Mouse (Mus musculus): ENCODE measurements around the gene 1700003E16Rik. TPM values are rescaled to one million over a fixed set of nuclear protein-coding genes. Genes with fewer than 3 reads are reported as not detected.
A peak's percentile ranks its signal among the peaks of the same experiment; 100 is the strongest.
"Not testable (repeated sequence)": the region's sequence is repeated elsewhere in the genome, so short reads cannot be mapped to it uniquely, and the experiment has no call there.

1700003E16Rik gene
- total RNA-seq, 2 experiments from 2014 or later = 0.13 TPM; not detected in 1

DNA sequence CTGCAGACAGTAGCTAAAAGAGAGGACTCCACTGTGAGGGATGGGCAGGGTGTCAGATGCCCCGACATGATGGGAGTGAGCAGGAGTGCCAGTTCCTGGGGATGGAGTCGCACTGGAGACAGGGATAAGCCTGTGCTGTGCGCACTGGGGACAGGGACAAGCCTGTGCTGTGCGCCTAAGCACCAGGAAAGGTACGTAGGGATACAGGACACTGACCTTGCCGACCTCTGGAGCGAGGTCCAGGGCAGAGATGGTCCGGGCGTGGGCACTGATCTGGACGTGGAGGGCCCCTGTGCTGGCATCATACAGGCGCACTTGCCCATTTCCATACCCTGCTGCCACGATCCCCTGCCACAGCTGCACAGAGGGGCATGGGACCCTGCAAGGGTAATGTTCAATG lies 3.2 kb upstream of the 1700003E16Rik start:
- intact Hi-C loops (cut with DNase I) = no loop called here
- no peak for DNase-seq

- intact Hi-C loops (cut with DNase I) = no loop called here
- no peak for DNase-seq
Measured at GRCm38 (mm10) chr6:83153485-83153884, 2.7 kb upstream of the 1700003E16Rik start.

DNA sequence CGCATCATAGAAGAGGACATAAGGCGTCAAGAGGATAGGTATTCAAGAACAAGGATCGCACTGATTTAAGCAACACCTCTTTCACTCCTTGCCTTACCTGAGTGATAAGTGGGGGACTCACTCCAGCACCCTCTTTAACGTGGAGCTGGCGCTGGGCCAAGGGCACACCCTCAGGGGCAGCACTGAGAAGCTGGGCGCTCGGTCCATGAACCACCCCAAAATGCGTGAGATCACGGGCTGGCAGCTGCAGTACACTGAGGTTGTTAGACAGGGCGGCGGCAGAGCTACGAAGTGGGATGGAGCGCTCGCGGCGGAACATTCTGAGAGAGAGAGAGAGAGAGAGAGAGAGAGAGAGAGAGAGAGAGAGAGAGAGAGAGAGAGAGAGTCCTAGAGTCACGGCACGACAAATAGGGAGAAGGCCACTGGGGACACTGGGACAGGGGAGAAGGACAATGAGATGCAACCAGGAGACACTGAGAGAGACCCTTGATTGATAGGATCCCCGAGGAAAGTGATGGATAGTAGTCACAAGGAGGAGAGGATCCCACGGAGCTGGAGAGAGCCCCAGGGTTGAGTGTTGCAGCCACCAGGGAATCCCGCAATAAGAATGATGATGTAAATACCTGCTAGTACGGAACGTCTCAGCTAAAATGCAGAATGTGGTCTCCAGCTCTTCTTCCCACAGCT lies 509 bp upstream of the 1700003E16Rik start:
- DNase-seq = no peak
- intact Hi-C loops (cut with DNase I) = loop anchor here (5.0 kb wide), 1 partner anchor 158 kb away; no protein-coding TSS in a partner anchor

- DNase-seq = not testable (repeated sequence)
- intact Hi-C loops (cut with DNase I) = loop anchor here (5.0 kb wide), 1 partner anchor 162 kb away; no protein-coding TSS in a partner anchor
Measured at GRCm38 (mm10) chr6:83159456-83159855, 3.3 kb downstream of the 1700003E16Rik start.

GRCm38 (mm10) chr6:83161442-83161841 lies 5.2 kb downstream of the 1700003E16Rik start:
- DNase-seq = no peak
- intact Hi-C loops (cut with DNase I) = loop anchor here (2.0 to 5.0 kb wide), 2 partner anchors 47 to 106 kb away; partner anchors contain the start of gene Mogs

DNA sequence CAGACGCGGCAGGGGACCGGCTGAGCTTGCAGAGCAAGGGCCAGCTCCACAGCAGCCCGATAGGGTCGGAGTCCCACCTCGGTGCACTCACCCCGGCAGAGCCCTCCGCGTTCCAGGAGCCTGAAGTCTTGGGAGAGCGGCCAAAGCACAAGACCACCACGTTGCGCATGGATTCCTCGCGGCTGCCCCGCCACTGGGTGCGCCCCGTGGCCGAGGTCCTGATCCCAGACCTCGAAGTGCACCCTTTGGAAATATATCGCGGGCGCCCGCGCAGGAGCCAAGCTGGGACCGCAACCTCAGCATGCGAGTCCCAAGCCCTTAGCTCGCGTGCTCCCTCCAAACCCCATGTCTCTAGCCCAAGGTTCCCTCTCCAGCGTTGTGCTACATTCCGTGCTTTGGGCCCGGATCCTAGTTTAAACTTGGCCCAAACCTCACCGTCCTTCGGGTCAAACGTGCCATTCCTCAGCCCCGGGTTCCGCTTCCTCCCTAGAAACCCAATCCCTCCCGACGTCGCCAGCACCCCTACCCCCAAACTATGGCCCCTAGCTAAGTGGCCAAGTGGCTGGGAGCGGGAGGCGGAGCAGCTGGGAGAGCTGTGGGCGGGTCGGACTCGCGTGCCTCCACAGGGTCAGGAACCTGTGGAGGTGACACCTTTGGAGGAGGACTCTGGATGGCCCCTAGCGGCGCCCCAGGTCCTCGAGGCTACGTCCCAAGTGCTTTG lies 5.9 kb downstream of the 1700003E16Rik start:
- intact Hi-C loops (cut with DNase I) = loop anchor here (2.0 to 5.0 kb wide), 2 partner anchors 47 to 105 kb away; partner anchors contain the start of gene Mogs

DNA sequence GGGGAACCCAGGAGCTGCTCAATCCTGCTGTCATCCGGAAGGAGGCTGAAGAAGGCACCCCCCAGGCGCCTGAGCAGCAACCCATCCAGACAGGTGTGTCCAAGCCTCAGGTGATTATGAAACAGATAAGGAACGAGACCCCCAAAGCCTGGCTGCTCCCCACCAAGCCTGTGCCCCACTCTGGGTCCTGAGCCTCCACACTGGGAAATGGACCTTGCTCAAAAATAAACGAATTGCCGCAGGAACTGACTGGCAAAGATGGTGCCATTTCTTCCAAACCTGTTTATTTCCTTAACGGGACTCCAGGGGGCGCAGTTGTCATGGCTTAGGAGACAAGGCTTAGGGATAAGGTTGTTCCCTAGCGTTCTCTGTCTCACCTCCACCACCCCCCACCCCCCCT lies 6.5 kb downstream of the 1700003E16Rik start:
- intact Hi-C loops (cut with DNase I) = loop anchor here (5.0 kb wide), 1 partner anchor 105 kb away; no protein-coding TSS in a partner anchor
- DNase-seq = peak in 1 of 2 experiments; percentile 35

More for the DNA sequence above, 5.9 kb downstream of the 1700003E16Rik start:
- DNase-seq = no peak

DNA sequence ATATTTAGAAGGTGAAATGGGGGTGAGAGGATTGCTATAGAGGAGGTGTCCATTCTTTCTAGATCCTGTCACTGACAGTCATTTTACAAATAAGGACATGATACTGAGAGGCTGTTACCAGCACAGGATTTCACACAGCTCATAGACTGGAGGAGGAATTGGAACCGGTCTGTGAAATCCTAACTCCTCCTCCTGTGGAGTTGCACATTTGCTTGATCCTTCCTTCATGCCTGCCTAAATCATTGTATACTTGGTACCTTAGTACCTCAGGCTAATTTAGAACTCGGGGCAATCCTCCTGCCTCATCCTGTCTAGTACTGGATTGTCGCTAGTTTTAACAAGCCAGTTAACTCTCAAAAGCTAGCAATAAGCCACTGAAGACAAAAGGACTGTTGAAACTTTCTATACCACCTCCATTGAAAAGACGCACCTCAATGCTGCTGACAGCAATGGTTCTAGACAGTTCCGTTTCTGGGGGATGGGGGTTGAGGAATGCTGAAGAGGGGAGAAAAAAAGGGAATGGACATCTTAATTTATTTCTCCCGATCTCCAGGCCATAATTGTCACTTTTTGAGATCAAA lies 8.9 kb downstream of the 1700003E16Rik start:
- intact Hi-C loops (cut with DNase I) = no loop called here
- no peak for DNase-seq

DNA sequence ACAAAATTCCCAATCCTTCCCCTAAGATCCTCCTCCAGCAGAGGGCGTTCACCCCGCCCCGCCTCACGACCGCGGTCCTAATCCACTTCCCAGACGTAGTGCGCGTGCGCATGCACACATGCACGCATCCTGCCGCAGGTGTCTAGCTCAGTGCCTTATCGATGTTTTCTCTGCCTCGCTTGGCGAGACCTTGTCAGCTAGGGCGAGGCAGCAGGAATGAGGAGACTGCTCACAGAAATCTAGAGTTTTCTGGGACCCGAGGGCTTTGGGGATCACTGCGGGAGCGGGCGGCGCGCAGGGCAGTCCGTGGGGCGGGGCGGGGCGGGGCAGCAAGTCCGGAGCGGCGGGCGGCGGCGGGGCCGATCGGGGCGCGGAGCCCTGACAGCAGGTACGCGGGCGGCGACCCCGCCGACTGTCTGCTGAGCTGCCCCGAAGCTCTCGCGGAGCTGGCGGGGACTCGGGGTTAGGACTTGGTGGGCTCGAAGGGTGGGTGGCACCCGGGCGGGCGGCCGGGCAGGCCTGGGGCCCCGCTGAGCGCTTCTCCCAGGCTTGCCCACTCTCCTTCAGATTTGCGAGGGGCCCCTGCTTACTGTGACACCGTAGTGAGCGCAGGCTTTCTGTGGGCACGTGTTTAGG lies 9.5 kb downstream of the 1700003E16Rik start, which contains the start of gene Dctn1:
Dctn1 (plus strand) TSS at position 314 of the 636 bp plus-strand sequence.
- DNase-seq = peak; percentile 92 to 95
- intact Hi-C loops (cut with DNase I) = no loop called here

DNA sequence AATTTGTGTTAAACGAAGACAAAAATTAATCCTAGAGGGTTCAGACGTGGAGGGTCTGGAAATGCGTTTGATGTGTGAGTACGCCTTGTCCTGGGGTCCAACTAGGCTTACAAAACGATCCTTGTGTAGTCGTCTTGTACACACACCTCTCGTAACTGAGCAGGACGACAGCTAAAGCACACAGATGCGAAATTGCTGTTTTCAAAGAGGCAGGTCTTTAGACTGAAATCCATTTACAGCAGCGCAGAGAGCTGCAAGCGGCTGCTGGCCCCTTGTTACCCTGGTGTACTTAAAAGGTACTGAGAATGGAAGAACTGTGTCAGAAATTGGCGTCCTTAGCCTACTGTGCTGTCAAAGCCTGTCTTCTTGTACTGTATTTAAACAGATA lies 10.0 kb downstream of the 1700003E16Rik start:
- intact Hi-C loops (cut with DNase I) = no loop called here
- DNase-seq = no peak

DNA sequence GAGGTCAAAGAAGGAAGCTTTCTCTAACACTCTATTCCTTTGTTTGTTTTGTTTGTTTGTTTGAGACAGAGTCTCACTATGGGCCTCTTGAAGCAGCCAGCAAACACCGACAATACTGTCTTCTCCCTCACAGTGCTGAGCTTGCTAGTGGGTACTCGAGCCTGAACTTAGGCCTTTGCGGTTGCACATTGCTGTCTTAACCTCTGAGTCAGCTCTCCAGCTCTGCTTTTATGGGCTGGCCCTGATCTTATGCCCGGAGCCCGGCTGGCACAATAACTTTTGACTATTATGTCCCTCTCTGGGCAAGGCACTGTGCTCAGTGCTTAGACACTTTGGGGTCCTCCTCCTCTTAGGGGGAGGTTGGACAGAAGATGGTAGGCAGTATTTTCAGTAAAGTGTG lies 13.7 kb downstream of the 1700003E16Rik start:
- no peak for DNase-seq
- intact Hi-C loops (cut with DNase I) = no loop called here

DNA sequence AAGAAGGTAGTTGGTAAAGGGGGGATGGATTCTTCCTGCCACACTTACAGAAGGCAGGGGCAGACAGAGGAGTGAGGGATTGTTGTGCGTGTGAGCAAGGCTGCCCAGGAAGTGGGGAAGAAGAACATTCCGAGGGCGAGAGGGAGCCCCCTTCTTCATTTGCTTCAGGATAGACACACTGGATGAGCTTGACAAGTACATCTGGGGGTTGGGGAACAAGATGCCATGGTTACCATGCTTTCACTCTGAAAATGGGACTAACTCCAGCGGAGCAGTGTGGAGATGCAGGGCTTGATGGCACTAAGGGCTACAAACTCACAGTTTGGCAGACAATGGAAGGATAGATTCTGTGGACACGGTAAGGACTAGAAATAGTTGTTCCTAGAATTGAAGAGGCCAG lies 14.9 kb downstream of the 1700003E16Rik start:
- intact Hi-C loops (cut with DNase I) = no loop called here
- DNase-seq = no peak

GRCm38 (mm10) chr6:83172240-83172920 lies 16.2 kb downstream of the 1700003E16Rik start:
- intact Hi-C loops (cut with DNase I) = no loop called here
- DNase-seq = no peak

- intact Hi-C loops (cut with DNase I) = no loop called here
- peak; percentile 34 to 44 for DNase-seq
Measured at GRCm38 (mm10) chr6:83175996-83176395, 19.8 kb downstream of the 1700003E16Rik start.

- intact Hi-C loops (cut with DNase I) = no loop called here
- DNase-seq = no peak
Measured at GRCm38 (mm10) chr6:83179390-83180117, 23.4 kb downstream of the 1700003E16Rik start.

DNA sequence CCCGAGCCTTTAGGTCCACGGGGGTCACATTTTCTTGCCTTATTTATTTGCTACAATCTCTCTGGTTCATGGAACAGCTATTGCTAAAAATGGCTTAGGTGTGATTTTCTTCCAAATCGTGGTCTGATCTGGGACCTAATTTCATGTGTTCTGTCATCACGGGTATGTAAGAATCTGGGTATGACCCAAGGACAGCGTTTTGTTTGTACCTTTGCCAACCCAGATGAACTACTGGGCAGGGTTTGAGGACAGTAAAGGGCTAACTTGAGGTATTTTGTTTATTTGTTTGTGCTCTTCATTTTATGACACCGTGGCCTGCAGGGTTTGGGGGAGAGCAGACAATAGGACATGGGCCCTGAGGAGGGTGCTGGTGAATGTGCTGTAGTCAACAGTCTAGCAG lies 24.4 kb downstream of the 1700003E16Rik start:
- intact Hi-C loops (cut with DNase I) = no loop called here
- DNase-seq = no peak

DNA sequence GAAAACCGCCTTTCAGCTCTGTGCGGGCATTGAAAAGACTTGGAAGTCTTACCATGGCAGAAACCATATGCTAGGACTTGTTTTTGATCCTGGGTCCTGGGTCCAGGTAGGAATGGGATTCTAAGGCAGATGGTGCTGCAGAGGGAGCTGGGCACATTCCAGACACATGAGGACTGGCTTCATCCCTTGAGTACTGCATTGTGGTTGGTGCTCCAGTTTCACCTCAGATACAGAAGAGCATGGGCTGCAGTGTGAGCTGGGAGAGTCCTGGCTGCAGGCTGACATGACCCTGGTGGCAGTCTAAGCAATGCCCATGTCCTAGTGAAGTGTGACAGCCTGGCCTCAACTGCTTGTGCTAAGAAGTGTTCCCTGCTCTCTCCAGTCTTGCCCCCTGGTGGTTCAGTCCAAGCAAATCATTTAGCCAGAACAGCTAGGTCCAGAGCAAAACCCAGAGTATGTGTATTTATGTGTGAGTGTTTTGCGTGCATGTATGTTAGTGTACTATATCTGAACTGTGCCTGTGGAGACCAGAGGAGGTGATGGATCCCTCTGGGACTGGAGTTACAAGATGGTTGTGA lies 28.7 kb downstream of the 1700003E16Rik start:
- no peak for DNase-seq
- intact Hi-C loops (cut with DNase I) = no loop called here

DNA sequence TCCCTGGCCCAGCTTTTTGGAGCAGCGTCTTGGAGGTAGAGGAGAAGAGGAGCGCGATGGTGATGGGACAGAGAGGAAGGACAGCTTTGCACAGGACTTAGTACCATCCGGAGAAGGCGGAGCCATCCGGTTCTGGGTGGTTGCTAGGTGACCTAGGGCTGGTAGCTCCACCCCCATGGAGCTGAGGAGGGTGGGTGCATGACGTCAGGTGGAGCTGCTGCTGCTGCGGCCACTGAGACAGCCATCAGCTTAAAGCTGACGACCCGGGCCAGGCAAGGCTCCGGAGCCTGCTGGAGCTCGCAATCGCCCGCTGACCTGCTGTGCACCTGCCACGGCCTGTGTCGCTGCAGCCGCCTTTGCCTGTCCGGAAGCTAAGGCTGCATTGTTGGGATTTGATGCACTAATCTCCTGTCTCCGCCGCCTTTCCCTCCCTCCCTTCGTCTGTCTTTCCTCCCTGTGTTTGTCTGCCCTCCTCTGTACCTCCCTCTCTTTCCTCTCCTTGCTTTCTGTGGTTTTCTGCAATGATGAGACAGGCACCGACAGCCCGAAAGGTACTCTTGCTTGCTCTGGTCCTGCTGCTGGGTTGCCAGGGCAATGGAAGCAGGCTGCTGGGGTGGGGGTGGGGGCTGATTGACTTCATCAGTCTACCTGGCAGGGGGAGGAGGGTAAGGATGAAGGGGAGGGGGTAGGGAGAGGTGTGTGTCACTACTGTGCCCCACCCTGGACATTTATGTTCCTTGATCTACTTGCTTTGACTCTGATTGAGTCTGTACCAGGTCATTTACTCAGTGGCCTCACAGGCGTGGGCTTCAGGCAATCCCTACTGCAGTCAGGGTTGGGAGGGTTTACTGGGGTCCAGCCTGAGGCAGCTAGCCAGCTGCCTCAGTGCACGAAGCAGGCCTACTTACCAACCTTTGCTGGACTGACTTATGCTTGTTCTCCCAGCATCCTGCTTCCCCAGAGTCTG lies 30.0 kb downstream of the 1700003E16Rik start:
- intact Hi-C loops (cut with DNase I) = no loop called here
- DNase-seq = peak in 1 of 2 experiments; percentile 28
